Mouse (Mus musculus) hindbrain, embryonic 13.5 days (tissue): Measurements from ENCODE around the gene Gm9817. TPM values are rescaled to one million over a fixed set of nuclear protein-coding genes. Genes with fewer than 3 reads are reported as not detected.

ENCODE experiments used
- ATAC-seq: fragments of 200-750 bp; cut with Nextera tagmentation; 2 replicates; pipeline ENCODE4 v1.8.0; 2017; ENCODE audit warnings: moderate TSS enrichment; ENCODE audit not compliant: low FRiP score
- H3K27ac ChIP-seq: fragments of 300-500 bp; sonication (generic); 2 replicates; pipeline ENCODE4 v1.5.1; 2015; ENCODE audit warnings: inconsistent platforms, mild to moderate bottlenecking, moderate library complexity
- H3K27me3 ChIP-seq: fragments of 300-500 bp; sonication (generic); 2 replicates; pipeline ENCODE4 v1.6.1; 2015; ENCODE audit warnings: mild to moderate bottlenecking, inconsistent platforms
- H3K36me3 ChIP-seq: fragments of 300-500 bp; sonication (generic); 2 replicates; pipeline ENCODE4 v1.6.1; 2015; ENCODE audit warnings: mild to moderate bottlenecking, inconsistent platforms
- H3K4me1 ChIP-seq: fragments of 300-500 bp; sonication (generic); replicated peaks from 2 replicates; pipeline ENCODE4 v1.6.1; 2015; ENCODE audit warnings: inconsistent platforms
- H3K4me2 ChIP-seq: fragments of 300-500 bp; sonication (generic); 2 replicates; pipeline ENCODE4 v1.6.1; 2015; ENCODE audit warnings: inconsistent platforms, mild to moderate bottlenecking, moderate library complexity
- H3K4me3 ChIP-seq: fragments of 300-500 bp; sonication (generic); 2 replicates; pipeline ENCODE4 v1.5.1; 2015; ENCODE audit warnings: mild to moderate bottlenecking, inconsistent platforms
- H3K9ac ChIP-seq: fragments of 300-500 bp; sonication (generic); 2 replicates; pipeline ENCODE4 v1.6.1; 2015; ENCODE audit warnings: mild to moderate bottlenecking, inconsistent platforms
- H3K9me3 ChIP-seq: fragments of 300-500 bp; sonication (generic); 2 replicates; pipeline ENCODE4 v1.6.1; 2016; ENCODE audit warnings: inconsistent platforms
- WGBS: fragments of 180-500 bp; shearing (Covaris S2); methylation state at CpG from one replicate; pipeline ENCODE4 v1.1.7; 2015; 5-methylcytosine and 5-hydroxymethylcytosine counted together
- polyA plus RNA-seq: library from polyadenylated mRNA; unstranded; fragments of >200 nt; fragmentation: Nextera tagmentation; extraction: Ambion mirVana; gene quantifications from 2 replicates; pipeline ENCODE4 v1.2.1, GENCODE M21; 2015

Gene Gm9817
- polyA plus RNA-seq, 1 experiment from 2014 or later = 0.06 TPM

- Histone ChIP-seq H3K9ac (no peak overlapping the region), H3K4me1 (no peaks in the 10 kb centered on the region), H3K27ac (no peak overlapping the region), H3K9me3 (no peaks in the 10 kb centered on the region), H3K4me2 (no peak overlapping the region), H3K27me3 (no peaks in the 10 kb centered on the region), H3K36me3 (no peaks in the 10 kb centered on the region), H3K4me3 (no peak overlapping the region)
- no peak for ATAC-seq
- 79% methylated on average over 7 of the region's 7 CpGs for WGBS
Observed at GRCm38 (mm10) chr13:45049261-45050020, 29.1 kb upstream of the Gm9817 start.

GRCm38 (mm10) chr13:45052805-45053204 is 25.7 kb upstream of the Gm9817 start:
- Histone ChIP-seq H3K9ac (no peak overlapping the region), H3K9me3 (no peaks in the 10 kb centered on the region), H3K4me2 (no peak overlapping the region), H3K4me3 (no peak overlapping the region), H3K27me3 (no peaks in the 10 kb centered on the region), H3K36me3 (no peaks in the 10 kb centered on the region), H3K4me1 (no peaks in the 10 kb centered on the region), H3K27ac (no peak overlapping the region)
- 86% methylated on average over 7 of the region's 7 CpGs for WGBS
- no peak for ATAC-seq

- no peak overlapping the region for H3K4me3 ChIP-seq
- H3K9ac ChIP-seq = no peak overlapping the region
- H3K36me3 ChIP-seq = no peaks in the 10 kb centered on the region
- WGBS = 91% methylated on average over 3 of the region's 3 CpGs
- no peak overlapping the region for H3K27ac ChIP-seq
- no peaks in the 10 kb centered on the region for H3K27me3 ChIP-seq
- no peak overlapping the region for H3K4me2 ChIP-seq
- no peak for ATAC-seq
- no peaks in the 10 kb centered on the region for H3K4me1 ChIP-seq
- H3K9me3 ChIP-seq = no peaks in the 10 kb centered on the region
Observed at GRCm38 (mm10) chr13:45053843-45054242, 24.6 kb upstream of the Gm9817 start.

GRCm38 (mm10) chr13:45059206-45059605 is 19.3 kb upstream of the Gm9817 start:
- Histone ChIP-seq H3K27me3 (0 out of 2 replicates have a peak, but pooled peaks cover 3% of the 10 kb centered on the region), H3K4me2 (no peak overlapping the region), H3K36me3 (no peaks in the 10 kb centered on the region), H3K9ac (no peak overlapping the region), H3K4me3 (no peak overlapping the region), H3K27ac (no peak overlapping the region), H3K9me3 (no peaks in the 10 kb centered on the region), H3K4me1 (no peaks in the 10 kb centered on the region)
- no peak for ATAC-seq
- 88% methylated on average over 17 of the region's 17 CpGs for WGBS

GRCm38 (mm10) chr13:45063146-45063545 is 15.3 kb upstream of the Gm9817 start:
- Histone ChIP-seq H3K4me1 (no peaks in the 10 kb centered on the region), H3K27ac (no peak overlapping the region), H3K4me2 (no peak overlapping the region), H3K9me3 (no peaks in the 10 kb centered on the region), H3K27me3 (0 out of 2 replicates have a peak, but pooled peaks cover 3% of the 10 kb centered on the region), H3K4me3 (no peak overlapping the region), H3K36me3 (no peaks in the 10 kb centered on the region), H3K9ac (no peak overlapping the region)
- WGBS = 75% methylated on average over 5 of the region's 5 CpGs
- no peak for ATAC-seq

- WGBS = 89% methylated on average over 4 of the region's 4 CpGs
- no peak overlapping the region for H3K4me3 ChIP-seq
- no peak for ATAC-seq
Observed at GRCm38 (mm10) chr13:45064951-45065350, 13.5 kb upstream of the Gm9817 start.

GRCm38 (mm10) chr13:45070366-45070765 is 8.1 kb upstream of the Gm9817 start:
- H3K4me2 ChIP-seq = no peak overlapping the region
- no peak for ATAC-seq
- no peak overlapping the region for H3K9ac ChIP-seq

More at GRCm38 (mm10) chr13:45064951-45065350, 13.5 kb upstream of the Gm9817 start:
- H3K27me3 ChIP-seq = 0 out of 2 replicates have a peak, but pooled peaks cover 3% of the 10 kb centered on the region
- no peak overlapping the region for H3K9ac ChIP-seq
- no peaks in the 10 kb centered on the region for H3K4me1 ChIP-seq
- H3K4me2 ChIP-seq = no peak overlapping the region
- no peaks in the 10 kb centered on the region for H3K36me3 ChIP-seq
- no peak overlapping the region for H3K27ac ChIP-seq
- H3K9me3 ChIP-seq = no peaks in the 10 kb centered on the region

GRCm38 (mm10) chr13:45075012-45075411 is 3.5 kb upstream of the Gm9817 start:
- Histone ChIP-seq H3K4me3 (no peak overlapping the region), H3K9me3 (peaks cover 3% of the 10 kb centered on the region; the same call in 1 of the 2 replicates), H3K27ac (no peak overlapping the region), H3K27me3 (peaks cover 10% of the 10 kb centered on the region), H3K9ac (no peak overlapping the region), H3K36me3 (no peaks in the 10 kb centered on the region), H3K4me2 (no peak overlapping the region), H3K4me1 (0 out of 2 replicates have a peak, but pooled peaks cover 4% of the 10 kb centered on the region)
- ATAC-seq = no peak

More at GRCm38 (mm10) chr13:45070366-45070765, 8.1 kb upstream of the Gm9817 start:
- no peaks in the 10 kb centered on the region for H3K36me3 ChIP-seq
- H3K4me1 ChIP-seq = 0 out of 2 replicates have a peak, but pooled peaks cover 4% of the 10 kb centered on the region
- H3K4me3 ChIP-seq = no peak overlapping the region
- WGBS = 79% methylated on average over 6 of the region's 6 CpGs
- H3K27me3 ChIP-seq = no peaks in the 10 kb centered on the region
- no peaks in the 10 kb centered on the region for H3K9me3 ChIP-seq
- no peak overlapping the region for H3K27ac ChIP-seq

- H3K27me3 ChIP-seq = peaks cover 11% of the 10 kb centered on the region
- peaks cover 10% of the 10 kb centered on the region for H3K9me3 ChIP-seq
- no peak overlapping the region for H3K4me2 ChIP-seq
- no peaks in the 10 kb centered on the region for H3K36me3 ChIP-seq
- 0 out of 2 replicates have a peak, but pooled peaks cover 4% of the 10 kb centered on the region for H3K4me1 ChIP-seq
- H3K9ac ChIP-seq = no peak overlapping the region
- 94% methylated on average over 2 of the region's 2 CpGs for WGBS
- ATAC-seq = no peak
- H3K27ac ChIP-seq = no peak overlapping the region
- H3K4me3 ChIP-seq = no peak overlapping the region
Observed at GRCm38 (mm10) chr13:45075715-45076114, 2.8 kb upstream of the Gm9817 start.

GRCm38 (mm10) chr13:45080771-45081170 is 2.3 kb downstream of the Gm9817 start:
- no peak for ATAC-seq
- peaks cover 4% of the 10 kb centered on the region for H3K4me1 ChIP-seq
- 93% methylated on average over 3 of the region's 3 CpGs for WGBS
- H3K9ac ChIP-seq = no peak overlapping the region
- peaks cover 11% of the 10 kb centered on the region for H3K27me3 ChIP-seq
- H3K36me3 ChIP-seq = no peaks in the 10 kb centered on the region
- H3K4me3 ChIP-seq = no peak overlapping the region
- peaks cover 10% of the 10 kb centered on the region for H3K9me3 ChIP-seq
- no peak overlapping the region for H3K4me2 ChIP-seq
- no peak overlapping the region for H3K27ac ChIP-seq

- no peak overlapping the region for H3K27ac ChIP-seq
- H3K4me2 ChIP-seq = no peak overlapping the region
- H3K9me3 ChIP-seq = peaks cover 10% of the 10 kb centered on the region
- H3K4me1 ChIP-seq = peaks cover 5% of the 10 kb centered on the region
- H3K27me3 ChIP-seq = peaks cover 11% of the 10 kb centered on the region
- H3K9ac ChIP-seq = no peak overlapping the region
- H3K4me3 ChIP-seq = no peak overlapping the region
- no peak for ATAC-seq
- WGBS = 19% methylated on average over 5 of the region's 5 CpGs
- H3K36me3 ChIP-seq = no peaks in the 10 kb centered on the region
Observed at GRCm38 (mm10) chr13:45083696-45084095, 5.2 kb downstream of the Gm9817 start.

GRCm38 (mm10) chr13:45088796-45089221 is 10.3 kb downstream of the Gm9817 start:
- Histone ChIP-seq H3K27ac (no peak overlapping the region), H3K9ac (no peak overlapping the region), H3K4me1 (peaks cover 4% of the 10 kb centered on the region), H3K4me2 (no peak overlapping the region), H3K27me3 (no peaks in the 10 kb centered on the region), H3K36me3 (no peaks in the 10 kb centered on the region), H3K9me3 (no peaks in the 10 kb centered on the region), H3K4me3 (no peak overlapping the region)
- ATAC-seq = no peak
- WGBS = 52% methylated on average over 2 of the region's 2 CpGs

- Histone ChIP-seq H3K27ac (no peak overlapping the region; the same call in 1 of the 2 replicates), H3K36me3 (no peaks in the 10 kb centered on the region), H3K9ac (no peak overlapping the region), H3K4me2 (no peak overlapping the region), H3K27me3 (no peaks in the 10 kb centered on the region), H3K4me1 (0 out of 2 replicates have a peak, but pooled peaks cover 3% of the 10 kb centered on the region), H3K4me3 (no peak overlapping the region), H3K9me3 (no peaks in the 10 kb centered on the region)
- ATAC-seq = no peak
- 86% methylated on average over 13 of the region's 13 CpGs for WGBS
Observed at GRCm38 (mm10) chr13:45089846-45090245, 11.4 kb downstream of the Gm9817 start.
